Mouse (Mus musculus): ENCODE results near the gene Tmem238l. TPM values are rescaled to one million over a fixed set of nuclear protein-coding genes. Genes with fewer than 3 reads are reported as not detected.

Gene Tmem238l
- total RNA-seq, 4 experiments from 2014 or later, result not detected

GRCm38 (mm10) chr11:66975606-66976330, 19.3 kb downstream of the Tmem238l start:
- DNase-seq (ENCODE audit: low spot score in 2 of 2), result no peak

DNA sequence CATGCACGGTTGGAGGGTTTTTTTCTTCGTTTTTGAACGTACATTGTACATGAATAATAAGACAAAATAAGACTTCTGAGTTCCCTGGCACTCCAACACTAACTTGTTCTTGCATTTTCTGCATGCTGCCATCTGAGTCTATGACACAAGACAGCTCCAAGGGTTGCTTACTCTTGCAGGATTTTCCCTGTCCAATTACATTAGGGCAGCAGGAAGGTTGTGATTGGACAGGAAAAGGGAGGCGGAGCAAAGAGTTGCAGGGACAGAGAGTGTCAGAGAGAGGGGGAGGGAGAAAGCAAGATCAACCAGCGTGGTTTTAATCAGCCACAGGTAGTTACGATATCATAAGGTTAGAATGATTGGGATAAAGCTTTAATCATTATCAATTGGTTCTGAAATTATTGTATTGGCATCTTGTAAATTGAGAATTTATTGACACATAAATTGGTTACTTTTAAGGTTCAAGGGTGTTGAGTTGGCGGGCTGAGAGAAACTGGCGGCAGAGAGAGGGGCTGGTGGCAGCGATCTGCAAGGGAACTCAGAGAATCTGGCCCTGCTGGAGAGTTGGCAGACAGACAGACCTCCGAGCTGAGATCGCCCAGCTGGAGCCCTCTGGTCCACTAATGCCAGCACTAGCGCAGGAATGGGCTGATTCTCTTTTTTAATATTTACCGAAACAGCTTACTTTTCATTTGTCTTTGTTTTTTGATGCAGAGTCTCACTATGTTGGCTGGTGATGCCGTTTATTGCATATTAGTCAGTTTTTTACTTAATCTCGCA, 25.1 kb downstream of the Tmem238l start:
- DNase-seq (ENCODE audit: low spot score in 2 of 2), result no peak

DNA sequence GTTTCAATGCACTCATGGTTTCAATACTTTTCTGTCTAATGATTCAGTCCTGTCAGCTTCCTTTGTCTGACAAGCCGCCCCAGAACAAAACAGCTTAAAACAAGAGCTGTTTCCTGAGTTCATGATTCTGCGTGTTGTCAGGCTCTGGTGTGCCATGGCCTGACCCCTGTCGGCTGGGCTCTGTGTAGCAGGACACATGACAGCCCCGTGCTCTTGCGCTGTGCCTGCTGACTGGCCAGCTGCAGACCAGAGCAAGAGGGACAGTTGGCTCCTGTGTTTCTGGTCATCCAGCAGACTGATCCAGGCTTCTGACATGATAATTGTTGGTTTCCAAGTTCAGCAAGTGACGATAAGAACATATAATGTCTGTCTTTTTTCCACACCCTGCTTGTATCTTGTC, 26.4 kb downstream of the Tmem238l start:
- no peak for DNase-seq (ENCODE audit: low spot score in 2 of 2)

DNA sequence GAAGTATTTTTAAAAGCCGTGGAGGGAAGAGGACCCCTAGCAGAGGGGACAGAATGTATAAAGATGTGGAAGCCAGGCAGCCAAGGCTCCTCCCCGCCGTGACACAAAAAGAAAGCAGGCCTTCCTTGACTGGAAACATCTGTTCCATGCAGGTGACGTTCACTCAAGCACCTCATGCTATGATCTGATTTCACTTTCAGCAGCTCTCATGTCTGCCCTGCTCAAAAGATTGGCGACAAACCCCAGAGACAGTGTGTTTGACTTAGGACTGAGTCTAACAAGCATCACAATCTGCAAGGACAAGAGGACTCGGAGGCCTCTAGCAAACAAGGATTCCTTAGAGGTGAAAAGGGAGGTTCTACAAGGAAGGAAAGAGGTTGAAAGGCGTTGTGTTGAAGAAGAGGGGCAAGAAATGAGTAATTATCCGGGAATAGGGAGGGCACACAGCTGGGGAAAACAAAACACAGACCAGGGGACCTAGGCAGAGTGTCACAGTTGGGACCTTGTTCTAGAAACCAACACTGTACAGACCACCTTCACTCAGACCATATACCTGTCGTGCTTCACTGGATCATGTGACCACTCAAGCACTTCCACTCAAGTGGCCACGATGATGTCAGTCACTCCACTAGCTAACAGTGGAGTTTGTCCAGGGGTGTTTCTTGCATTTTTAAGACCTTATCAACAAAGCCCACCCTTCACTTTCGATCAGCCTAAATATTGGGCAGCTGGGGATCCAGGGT, 27.2 kb downstream of the Tmem238l start:
- DNase-seq (ENCODE audit: low spot score in 2 of 2), result no peak

DNA sequence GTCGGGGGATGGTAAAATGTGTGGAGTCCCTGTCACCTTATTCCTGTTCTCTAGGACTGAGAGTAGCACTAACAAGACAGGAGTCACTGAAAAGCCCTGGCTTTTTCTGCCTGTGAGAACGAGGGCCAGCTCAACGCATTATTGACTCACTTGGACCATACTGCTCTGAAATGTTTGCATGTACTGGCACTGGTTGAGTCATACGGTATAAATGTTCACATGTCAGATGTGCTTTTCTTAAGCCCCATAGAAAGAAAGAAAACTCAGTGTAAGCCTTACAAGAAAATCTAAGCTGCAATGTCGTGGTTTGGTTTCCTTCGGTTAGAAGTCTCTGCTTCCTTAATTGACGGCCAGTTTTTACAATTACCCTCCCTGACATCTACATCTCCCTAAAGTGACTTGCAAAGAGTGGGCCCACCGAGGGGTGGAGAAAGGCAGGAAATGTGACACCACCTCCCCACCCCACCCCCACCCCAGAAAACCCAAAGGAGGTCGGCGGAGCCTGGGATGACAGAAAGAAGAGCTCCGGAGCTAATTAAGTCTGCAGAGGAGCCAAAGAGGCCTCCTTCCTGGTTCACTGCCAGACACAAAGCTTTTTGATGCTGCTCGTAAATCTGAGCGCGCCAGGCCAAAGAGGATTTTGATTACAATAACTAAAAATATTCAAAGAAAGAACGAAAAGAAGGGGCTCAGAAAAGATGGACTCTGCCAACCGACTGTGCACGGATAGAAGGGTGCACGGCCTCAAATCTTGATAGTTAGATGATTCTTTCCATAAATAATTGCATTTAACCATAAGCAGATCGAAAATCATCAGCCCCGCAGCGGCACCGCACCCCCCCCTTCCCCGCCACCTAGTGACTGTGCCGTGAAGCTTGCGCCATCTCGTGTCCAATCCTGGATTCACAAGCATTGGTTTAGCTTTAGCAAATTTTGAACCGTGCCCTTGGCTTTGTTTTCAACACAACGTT, 28.0 kb downstream of the Tmem238l start:
- DNase-seq (ENCODE audit: low spot score in 2 of 2), result peak; percentile 38 to 63

GRCm38 (mm10) chr11:66985136-66985702, 28.8 kb downstream of the Tmem238l start:
- DNase-seq (ENCODE audit: low spot score in 2 of 2), result no peak

- no peak for DNase-seq (ENCODE audit: low spot score in 2 of 2)
These were observed 35.7 kb downstream of the Tmem238l start for GRCm38 (mm10) chr11:66992150-66992549.

GRCm38 (mm10) chr11:66993674-66994073, 37.2 kb downstream of the Tmem238l start:
- DNase-seq (ENCODE audit: low spot score in 2 of 2), result no peak

- no peak for DNase-seq (ENCODE audit: low spot score in 2 of 2)
These were observed 40.0 kb downstream of the Tmem238l start for GRCm38 (mm10) chr11:66996446-66996845.

DNA sequence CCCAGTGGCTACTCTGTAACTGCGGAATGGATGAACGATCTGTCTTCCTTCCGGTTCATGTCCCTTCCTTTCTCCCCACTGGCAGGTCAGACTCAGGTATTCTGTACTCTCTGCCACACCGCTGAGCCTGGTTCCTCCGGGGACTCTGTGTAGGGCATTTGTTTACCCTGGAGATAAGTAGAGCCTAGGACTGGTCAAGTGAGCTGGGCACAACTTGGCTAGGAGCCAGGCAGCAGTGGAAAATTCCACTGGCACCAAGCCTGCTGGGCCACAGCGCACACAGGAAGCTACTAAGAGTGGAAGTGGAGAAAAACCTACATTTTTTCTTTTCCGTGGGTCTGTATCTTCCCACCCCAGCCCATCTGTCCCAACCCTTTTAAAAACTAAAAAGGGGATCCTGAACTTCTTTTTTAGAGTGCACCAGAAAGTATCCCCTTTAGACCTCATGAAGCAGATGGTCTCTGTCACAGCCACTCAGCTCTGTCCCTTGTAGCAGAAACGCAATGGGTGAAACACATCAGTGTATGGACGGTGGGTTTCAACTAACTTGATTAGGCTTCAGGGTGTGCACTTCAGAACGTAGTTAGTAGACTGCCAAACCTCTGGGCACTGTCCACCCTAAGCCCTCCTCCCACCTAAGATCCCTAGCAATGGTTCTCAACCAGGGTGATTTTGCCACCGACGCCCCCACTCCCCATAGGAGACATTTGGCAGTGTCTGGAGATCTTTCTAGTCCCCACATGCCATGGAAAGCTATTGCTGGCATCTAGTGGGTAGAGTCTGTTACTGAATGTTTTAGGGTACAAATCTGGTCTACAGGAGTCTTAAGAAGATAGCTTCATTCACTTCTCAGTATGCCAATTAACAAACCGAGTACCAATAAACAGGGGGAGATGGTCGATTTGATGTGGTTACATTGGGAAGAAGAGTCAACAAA, 42.3 kb downstream of the Tmem238l start:
- no peak for DNase-seq (ENCODE audit: low spot score in 2 of 2)

- DNase-seq (ENCODE audit: low spot score in 2 of 2), result no peak
These were observed 44.2 kb downstream of the Tmem238l start for GRCm38 (mm10) chr11:67000671-67001070.

DNA sequence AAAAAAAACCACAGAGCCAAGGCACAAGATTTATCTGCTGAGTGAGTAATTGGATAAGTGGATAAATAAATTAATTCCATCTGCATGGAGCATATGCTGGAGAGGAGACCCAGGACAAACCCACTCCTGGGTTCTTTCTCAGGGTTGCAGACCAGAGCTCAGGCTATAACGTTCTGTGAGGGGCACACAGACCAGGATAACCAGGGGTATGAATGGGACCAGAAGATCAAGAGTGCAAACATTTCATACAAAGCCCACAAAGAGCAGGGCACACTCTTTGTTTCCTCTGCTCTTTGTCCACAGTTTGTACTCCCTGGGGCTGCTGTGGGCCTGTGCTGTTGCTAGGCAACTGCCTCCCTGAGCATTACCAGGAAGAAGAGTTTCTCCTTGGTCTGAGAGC, 45.3 kb downstream of the Tmem238l start:
- DNase-seq (ENCODE audit: low spot score in 2 of 2), result no peak

DNA sequence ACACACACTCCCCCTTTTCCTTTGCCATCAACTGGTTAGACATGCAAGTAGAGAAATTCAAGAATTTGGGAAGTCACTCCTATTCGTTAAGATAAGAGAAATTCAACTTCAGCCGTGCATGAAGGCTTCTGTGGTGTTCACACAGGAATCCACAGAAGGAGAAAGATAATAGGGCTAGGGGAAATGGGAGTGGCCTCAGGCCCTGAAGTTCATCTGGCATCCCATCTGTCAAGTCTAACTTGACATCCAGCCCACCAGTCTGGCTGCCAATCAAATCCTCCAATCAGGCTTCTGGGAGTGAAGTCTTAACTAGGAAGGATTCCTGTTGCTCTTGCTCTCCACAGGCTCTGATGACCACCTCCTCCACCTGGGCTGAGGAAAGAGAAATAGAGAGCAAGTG, 46.5 kb downstream of the Tmem238l start:
- DNase-seq (ENCODE audit: low spot score in 2 of 2), result no peak

DNA sequence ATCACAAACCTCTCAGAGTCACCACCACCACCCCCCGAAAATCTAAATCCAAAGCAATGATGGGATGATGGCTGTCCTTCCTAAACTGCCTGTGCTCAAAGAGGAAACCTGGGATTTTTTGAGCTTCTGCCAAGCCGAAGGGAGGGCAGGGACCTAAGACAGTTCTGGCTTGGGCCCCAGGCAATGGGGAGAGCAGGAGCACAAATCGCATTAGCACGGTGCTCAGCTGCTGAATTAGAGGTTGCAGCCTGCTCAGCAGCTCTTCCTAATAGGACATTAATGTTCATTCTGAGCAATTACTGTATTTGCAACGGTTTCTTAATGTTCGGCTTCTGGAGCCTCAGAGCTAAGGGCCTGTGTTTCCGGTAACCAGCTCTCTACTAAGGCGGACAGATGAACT, 51.5 kb downstream of the Tmem238l start:
- no peak for DNase-seq (ENCODE audit: low spot score in 2 of 2)

GRCm38 (mm10) chr11:67008528-67008927, 52.1 kb downstream of the Tmem238l start:
- DNase-seq (ENCODE audit: low spot score in 2 of 2), result no peak

GRCm38 (mm10) chr11:67010430-67010829, 54.0 kb downstream of the Tmem238l start:
- DNase-seq (ENCODE audit: low spot score in 2 of 2), result no peak

GRCm38 (mm10) chr11:67011635-67012034, 55.2 kb downstream of the Tmem238l start:
- no peak for DNase-seq (ENCODE audit: low spot score in 2 of 2)
